Mouse (Mus musculus) ES-Bruce4 (cell line): Measurements from ENCODE around the gene Calm2.

Experiments used
- EP300 ChIP-seq: IDR thresholded peaks from 2 replicates; pipeline ENCODE4 v1.6.1; 2011; ENCODE audit warnings: low read depth, low read length; ENCODE audit not compliant: insufficient read depth
- POLR2A ChIP-seq: IDR thresholded peaks from one replicate; pipeline ENCODE4 v1.8.1; 2011; ENCODE audit warnings: low read length; ENCODE audit not compliant: insufficient read depth

GRCm38 (mm10) chr17:87490295-87490694, 43.6 kb upstream of the Calm2 start:
- TF ChIP-seq EP300 = no peak
- no peak for TF ChIP-seq POLR2A
